Mouse (Mus musculus) heart, embryonic 14.5 days (tissue): ENCODE data around the gene Ang. TPM values are rescaled to one million over a fixed set of nuclear protein-coding genes. Genes with fewer than 3 reads are reported as not detected.
A peak's percentile ranks its signal among the peaks of the same experiment; 100 is the strongest.

Experiments
- ATAC-seq: fragments of 200-750 bp; cut with Nextera tagmentation; 2 replicates; pipeline ENCODE4 v1.8.0; 2017; ENCODE audit warnings: low read depth, moderate TSS enrichment; ENCODE audit not compliant: insufficient number of reproducible peaks, insufficient read depth, low FRiP score
- H3K27ac ChIP-seq, 2 experiments: fragments of 200-500 bp in 1 of 2; fragments of 300-500 bp in 1 of 2; sonication (generic) in 1 of 2; replicated peaks in 1 of 2; 2 replicates each; pipeline ENCODE4 v1.5.1; 2012 to 2014; ENCODE audit warnings: low read depth in 2 of 2, low read length in 2 of 2, control low read depth in 1 of 2, mild to moderate bottlenecking in 1 of 2, mixed read lengths in 1 of 2; ENCODE audit not compliant: control insufficient read depth in 1 of 2, insufficient read depth in 1 of 2
- H3K27me3 ChIP-seq: fragments of 300-500 bp; sonication (generic); 2 replicates; pipeline ENCODE4 v1.6.1; 2014; ENCODE audit warnings: mild to moderate bottlenecking, low read length, control low read depth; ENCODE audit not compliant: control insufficient read depth, insufficient read depth
- H3K36me3 ChIP-seq: fragments of 300-500 bp; sonication (generic); 2 replicates; pipeline ENCODE4 v1.6.1; 2014; ENCODE audit warnings: mild to moderate bottlenecking, control low read depth, low read length, mixed read lengths; ENCODE audit not compliant: control insufficient read depth, insufficient read depth
- H3K4me1 ChIP-seq, 2 experiments: fragments of 200-500 bp in 1 of 2; fragments of 300-500 bp in 1 of 2; sonication (generic) in 1 of 2; 2 replicates each; pipeline ENCODE4 v1.6.1; 2012 to 2014; ENCODE audit warnings: low read length in 2 of 2, control low read depth in 1 of 2, mixed read lengths in 1 of 2; ENCODE audit not compliant: control insufficient read depth in 2 of 2, insufficient read depth in 2 of 2
- H3K4me2 ChIP-seq: fragments of 300-500 bp; sonication (generic); 2 replicates; pipeline ENCODE4 v1.6.1; 2014; ENCODE audit warnings: mild to moderate bottlenecking, low read length
- H3K4me3 ChIP-seq, 2 experiments: fragments of 200-500 bp in 1 of 2; fragments of 300-500 bp in 1 of 2; sonication (generic) in 1 of 2; 2 replicates each; pipeline ENCODE4 v1.5.1; 2012 to 2014; ENCODE audit warnings: low read length in 2 of 2, mild to moderate bottlenecking in 2 of 2, control low read depth in 1 of 2, low read depth in 1 of 2, moderate library complexity in 1 of 2; ENCODE audit not compliant: control insufficient read depth in 1 of 2, insufficient read depth in 1 of 2
- H3K9ac ChIP-seq: fragments of 300-500 bp; sonication (generic); 2 replicates; pipeline ENCODE4 v1.6.1; 2014; ENCODE audit warnings: mild to moderate bottlenecking, low read length
- H3K9me3 ChIP-seq: fragments of 300-500 bp; sonication (generic); 2 replicates; pipeline ENCODE4 v1.6.1; 2016; ENCODE audit warnings: low read length, control low read depth; ENCODE audit not compliant: control insufficient read depth
- WGBS: fragments of 180-500 bp; shearing (Covaris S2); extraction: QIAGEN DNeasy Blood & Tissue Kit; methylation state at CpG from one replicate; pipeline ENCODE4 v1.1.7; 2014; 5-methylcytosine and 5-hydroxymethylcytosine counted together
- polyA plus RNA-seq: library from polyadenylated mRNA; unstranded; fragments of >200 nt; fragmentation: Nextera tagmentation; extraction: Ambion mirVana; gene quantifications from 2 replicates; pipeline ENCODE4 v1.2.1, GENCODE M21; 2014

Ang gene
- polyA plus RNA-seq, 1 experiment from 2014 or later, result 4.8 TPM

- Histone ChIP-seq H3K9me3 (no peaks in the 10 kb centered on the region), H3K4me2 (no peak within 1 kb of the TSS)
- no peak; the same call in 1 of the 2 replicates for ATAC-seq
These were observed 33.5 kb upstream of the Ang start, which contains the start of gene Rnase12 for GRCm38 (mm10) chr14:51057401-51057831. Rnase12 (minus strand) TSS chr14:51057661.

GRCm38 (mm10) chr14:51060761-51061160 lies 30.2 kb upstream of the Ang start:
- Histone ChIP-seq H3K27ac (no peak overlapping the region), H3K4me2 (no peak overlapping the region)
- 86% methylated on average over 5 of the region's 5 CpGs for WGBS

More at GRCm38 (mm10) chr14:51057401-51057831, 33.5 kb upstream of the Ang start, which contains the start of gene Rnase12:
- WGBS, result 35% methylated on average over 9 of the region's 9 CpGs
- H3K4me3 ChIP-seq, result no peak within 1 kb of the TSS
- H3K27ac ChIP-seq, result peak within 1 kb of the TSS; percentile 5 to 28; a peak in 2 of 4 replicates
- H3K36me3 ChIP-seq, result no peaks in the 10 kb centered on the region
- no peaks in the 10 kb centered on the region for H3K27me3 ChIP-seq
- peaks cover 4 to 7% of the 10 kb centered on the region in 2 experiments; a peak in 1 of 4 replicates for H3K4me1 ChIP-seq
- H3K9ac ChIP-seq, result no peak within 1 kb of the TSS

GRCm38 (mm10) chr14:51068956-51069355 lies 22.0 kb upstream of the Ang start:
- no peak overlapping the region for H3K4me3 ChIP-seq
- H3K36me3 ChIP-seq, result no peaks in the 10 kb centered on the region
- H3K9me3 ChIP-seq, result no peaks in the 10 kb centered on the region
- peaks cover 0 to 5% of the 10 kb centered on the region in 2 experiments; a peak in 1 of 4 replicates for H3K4me1 ChIP-seq
- no peak for ATAC-seq
- no peak overlapping the region for H3K27ac ChIP-seq
- H3K4me2 ChIP-seq, result no peak overlapping the region
- no peak overlapping the region for H3K9ac ChIP-seq
- WGBS, result 86% methylated on average over 5 of the region's 5 CpGs
- H3K27me3 ChIP-seq, result no peaks in the 10 kb centered on the region

More at GRCm38 (mm10) chr14:51060761-51061160, 30.2 kb upstream of the Ang start:
- H3K4me1 ChIP-seq, result peaks cover 3 to 6% of the 10 kb centered on the region in 2 experiments; a peak in 1 of 4 replicates
- H3K4me3 ChIP-seq, result no peak overlapping the region
- H3K27me3 ChIP-seq, result no peaks in the 10 kb centered on the region
- H3K9ac ChIP-seq, result no peak overlapping the region
- no peaks in the 10 kb centered on the region for H3K36me3 ChIP-seq
- H3K9me3 ChIP-seq, result no peaks in the 10 kb centered on the region
- no peak for ATAC-seq

GRCm38 (mm10) chr14:51069617-51070016 lies 21.3 kb upstream of the Ang start:
- Histone ChIP-seq H3K36me3 (no peaks in the 10 kb centered on the region), H3K9ac (no peak overlapping the region), H3K4me3 (no peak overlapping the region), H3K9me3 (no peaks in the 10 kb centered on the region), H3K27ac (no peak overlapping the region), H3K4me1 (peaks cover 0 to 5% of the 10 kb centered on the region in 2 experiments; a peak in 1 of 4 replicates), H3K27me3 (no peaks in the 10 kb centered on the region), H3K4me2 (no peak overlapping the region)
- 88% methylated on average over 2 of the region's 2 CpGs for WGBS
- ATAC-seq, result no peak

- Histone ChIP-seq H3K27me3 (no peaks in the 10 kb centered on the region), H3K36me3 (no peaks in the 10 kb centered on the region), H3K9ac (no peak within 1 kb of the TSS), H3K9me3 (no peaks in the 10 kb centered on the region), H3K27ac (no peak within 1 kb of the TSS), H3K4me1 (no peaks in the 10 kb centered on the region), H3K4me2 (no peak within 1 kb of the TSS), H3K4me3 (no peak within 1 kb of the TSS)
- ATAC-seq, result no peak
- WGBS, result 79% methylated on average over 3 of the region's 3 CpGs
These were observed 16.6 kb upstream of the Ang start, which contains the start of gene Olfr750 for GRCm38 (mm10) chr14:51074335-51074734. Olfr750 (minus strand) TSS chr14:51074435.

GRCm38 (mm10) chr14:51079180-51079579 lies 11.8 kb upstream of the Ang start:
- Histone ChIP-seq H3K27ac (no peak overlapping the region), H3K9me3 (no peaks in the 10 kb centered on the region), H3K4me3 (no peak overlapping the region), H3K4me1 (peaks cover 0 to 3% of the 10 kb centered on the region in 2 experiments; a peak in 1 of 4 replicates), H3K27me3 (no peaks in the 10 kb centered on the region), H3K9ac (no peak overlapping the region), H3K4me2 (no peak overlapping the region), H3K36me3 (no peaks in the 10 kb centered on the region)
- WGBS, result 84% methylated on average over 1 of the region's 1 CpGs
- no peak for ATAC-seq

- Histone ChIP-seq H3K27me3 (no peaks in the 10 kb centered on the region), H3K9ac (no peak overlapping the region), H3K4me1 (peaks cover 0 to 3% of the 10 kb centered on the region in 2 experiments; a peak in 1 of 4 replicates), H3K9me3 (no peaks in the 10 kb centered on the region), H3K36me3 (no peaks in the 10 kb centered on the region), H3K4me3 (no peak overlapping the region), H3K4me2 (no peak overlapping the region), H3K27ac (no peak overlapping the region)
- 82% methylated on average over 2 of the region's 2 CpGs for WGBS
- no peak for ATAC-seq
These were observed 9.9 kb upstream of the Ang start for GRCm38 (mm10) chr14:51081035-51081434.
